Mouse (Mus musculus): ENCODE data around the gene Lrit2.

DNA sequence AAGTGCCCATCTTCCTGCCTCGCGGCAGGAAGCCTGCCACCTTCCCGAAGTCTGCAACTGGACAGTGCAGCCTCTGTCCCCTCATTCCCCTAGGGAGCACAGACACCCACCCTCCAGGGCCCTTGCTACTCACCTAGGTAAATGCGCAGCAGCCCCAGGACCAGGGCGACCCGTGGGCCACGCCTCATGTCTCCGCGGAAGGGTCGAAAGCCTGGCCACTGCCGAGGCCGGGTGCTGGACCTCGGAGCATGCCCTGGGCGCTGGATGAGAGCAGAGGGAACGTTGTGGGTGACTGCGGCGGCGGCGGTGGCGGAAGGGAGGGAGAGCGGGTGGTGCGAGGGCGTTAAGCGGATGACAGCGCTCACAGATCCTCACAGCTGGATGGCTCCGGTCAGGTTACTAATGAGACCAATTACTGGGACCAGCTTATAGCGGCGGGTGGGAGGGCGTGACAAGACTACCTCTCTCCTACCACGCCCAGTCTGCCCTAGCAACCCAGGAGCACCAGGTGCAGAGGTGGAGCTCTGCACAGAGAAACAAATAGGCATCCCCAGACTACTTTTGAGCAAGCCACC is 30.3 kb downstream of the Lrit2 start, which contains the start of gene Cdhr1:
- TF ChIP-seq CTCF (IDR thresholded peaks at IDR 0.05; ENCODE audit: low read depth) (no peak), EP300 (IDR thresholded peaks at IDR 0.05; ENCODE audit: low read depth) (no peak)
